Mouse (Mus musculus): ENCODE measurements around the gene Tex12. TPM values are rescaled to one million over a fixed set of nuclear protein-coding genes. Genes with fewer than 3 reads are reported as not detected.

Tex12 gene
- total RNA-seq (2021) = not detected
- long read RNA-seq, experiment 1, partial matches to known transcripts = 0 of 2 reads
- long read RNA-seq, experiment 1, other reads (novel, unspliced or antisense) = 1 of 2 reads
- long read RNA-seq, experiment 2 = 0 reads

DNA sequence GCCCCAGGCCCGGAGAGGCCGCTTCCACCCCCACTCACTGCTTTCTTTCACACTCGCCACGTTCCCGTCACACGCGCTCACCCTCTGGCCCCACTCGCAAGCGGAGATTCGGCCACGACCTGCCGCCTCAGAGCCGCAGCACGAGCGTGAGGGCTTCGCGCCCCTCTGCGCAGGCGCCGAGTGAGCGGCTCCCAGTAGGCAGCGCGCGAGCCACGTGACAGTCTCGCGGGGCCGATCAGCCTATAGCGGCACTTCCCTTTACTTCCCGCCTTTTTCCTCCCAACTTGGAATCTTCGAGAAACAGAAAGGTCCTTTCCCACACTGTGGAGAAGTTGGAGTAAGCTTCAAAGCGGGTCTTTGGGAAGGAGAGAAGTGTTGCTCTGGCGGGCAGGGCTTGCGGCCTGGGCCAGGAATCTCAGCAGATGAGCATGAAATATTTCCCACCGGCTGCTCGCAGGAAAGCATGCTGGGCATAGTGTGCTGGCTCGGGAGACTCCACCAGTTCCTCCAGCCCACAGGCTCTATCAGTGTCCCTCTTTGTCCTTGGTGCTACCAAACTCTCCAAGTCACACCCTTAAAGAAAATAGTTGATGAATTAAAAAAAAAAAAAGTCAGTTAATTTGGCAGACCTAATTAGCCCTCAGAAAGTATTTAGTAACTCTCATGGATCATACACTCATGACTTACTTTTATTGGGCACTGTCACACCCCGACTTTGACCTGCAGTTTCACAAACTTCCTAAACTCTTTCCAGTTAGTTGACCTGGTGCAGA is at the start of gene Tex12:
Gene Tex12, minus strand, starts transcription at position 181 of the 773 bp plus-strand sequence.
- DNase-seq (ENCODE audit: low spot score in 2 of 2) = no peak

DNA sequence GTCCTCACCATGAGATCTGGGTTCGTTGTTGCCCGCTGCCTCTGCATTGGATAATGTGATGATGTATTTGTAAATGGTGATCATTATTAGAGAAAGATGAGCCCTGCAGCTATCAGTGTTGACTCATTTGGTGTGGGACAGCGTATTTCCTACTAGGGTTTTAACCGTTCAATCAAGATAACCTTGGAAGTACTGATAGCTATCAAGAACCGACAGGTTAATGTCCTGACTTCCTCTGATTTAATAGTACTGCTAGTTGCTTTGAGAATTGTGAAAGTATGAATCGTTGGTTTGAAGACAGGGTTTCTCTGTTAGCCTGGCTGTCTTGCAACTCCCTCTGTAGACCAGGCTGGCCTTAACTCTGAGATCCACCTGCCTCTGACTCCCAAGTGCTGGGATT is 43.2 kb upstream of the Tex12 start:
- DNase-seq (ENCODE audit: low spot score in 2 of 2) = no peak

DNA sequence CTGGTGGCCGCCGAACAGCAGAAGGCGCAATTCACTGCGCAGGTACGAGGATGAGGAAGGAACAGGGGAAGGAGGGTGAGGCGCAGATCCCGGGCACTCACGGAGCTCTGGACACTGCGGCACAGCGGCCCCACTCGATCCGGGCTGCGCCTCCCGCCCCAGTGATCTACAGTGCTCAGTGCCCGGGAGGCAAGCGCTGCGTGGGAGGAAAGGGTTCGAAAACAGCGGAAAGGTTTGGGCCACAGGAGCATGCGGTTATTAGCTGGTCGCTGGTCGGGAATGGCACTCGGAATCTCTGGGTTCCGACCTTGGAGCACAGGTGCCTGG is 42.8 kb upstream of the Tex12 start:
- no peak for DNase-seq (ENCODE audit: low spot score in 2 of 2)

DNA sequence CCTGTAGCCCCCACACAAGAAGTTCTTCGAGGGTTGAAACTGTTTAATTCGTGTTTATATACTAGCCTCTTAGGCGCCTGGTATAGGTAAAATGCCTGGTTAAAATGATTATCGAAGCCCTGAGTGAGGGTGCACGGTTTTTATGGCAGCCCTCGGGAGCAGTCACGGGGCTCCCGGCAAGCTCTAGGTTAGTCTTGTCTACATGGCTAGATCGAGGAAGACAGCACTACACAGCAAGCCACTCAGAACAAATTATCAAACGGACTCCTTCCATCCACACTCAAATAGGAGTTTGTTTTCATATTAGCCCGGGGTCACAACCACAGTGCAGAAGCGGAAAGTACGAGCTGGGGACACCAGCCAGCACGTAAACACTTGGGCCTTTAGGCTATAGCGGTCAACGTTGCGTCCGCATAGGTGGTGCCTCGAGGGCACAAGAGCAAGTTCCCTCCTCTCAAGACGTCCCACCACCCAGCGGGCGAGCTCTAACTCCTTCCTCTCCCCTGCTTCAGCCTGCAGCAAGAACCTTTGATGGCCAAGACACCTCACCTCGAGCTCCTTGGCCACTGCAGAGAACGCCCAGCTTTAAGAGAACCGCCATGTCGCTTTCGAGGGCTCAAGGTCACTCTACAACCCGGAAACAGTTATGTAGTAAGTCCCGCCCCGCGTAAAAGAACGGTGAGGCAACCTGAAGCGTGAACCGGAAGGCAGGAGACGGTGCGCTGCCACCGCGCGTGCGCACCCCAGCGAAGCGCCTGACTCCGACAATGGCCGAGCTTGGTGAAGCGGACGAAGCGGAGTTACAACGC is 42.3 kb upstream of the Tex12 start, which contains the start of the genes Sdhd and Timm8b:
Gene Sdhd, minus strand, starts transcription at position 624 of the 809 bp plus-strand sequence.
Gene Timm8b, plus strand, starts transcription at position 722 of the 809 bp plus-strand sequence.
- peak; percentile 90 to 94 for DNase-seq (ENCODE audit: low spot score in 2 of 2)

DNA sequence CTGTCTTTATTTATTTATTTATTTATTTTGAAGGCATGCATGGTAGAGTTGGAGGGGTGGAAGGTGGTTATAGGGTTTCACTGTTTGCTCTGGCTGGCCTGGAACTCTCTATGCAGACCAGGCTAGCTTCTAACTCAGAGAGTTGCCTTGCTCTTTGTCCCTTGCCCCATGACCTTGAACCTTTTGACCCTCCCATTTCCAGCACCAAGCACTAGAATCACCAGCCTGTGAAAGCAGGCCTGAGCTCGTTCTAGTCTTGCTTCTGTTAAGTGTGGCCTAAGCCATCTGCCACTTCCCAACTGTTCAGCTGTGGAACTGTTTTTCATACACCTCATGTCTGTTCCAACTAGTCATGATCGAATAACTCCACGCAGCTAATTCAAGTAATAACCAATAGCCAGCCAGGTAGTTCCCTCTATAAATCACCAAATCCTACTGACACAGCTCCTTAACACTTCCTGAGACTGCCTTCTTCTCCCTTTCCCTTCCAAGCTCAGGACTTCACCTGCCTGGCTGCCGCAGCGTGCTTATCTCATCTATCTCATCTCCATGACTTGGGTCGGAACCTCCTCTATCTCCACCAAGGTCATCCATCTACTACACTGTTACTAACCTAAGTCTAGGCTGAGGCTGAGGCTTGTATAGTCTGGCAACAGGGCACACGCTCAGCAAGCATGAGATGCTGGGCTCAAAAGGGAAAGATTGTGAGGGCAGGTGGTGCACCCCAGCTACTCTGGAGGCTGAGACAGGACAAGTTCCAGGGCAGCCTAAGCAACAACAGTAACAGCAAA is 41.1 kb upstream of the Tex12 start:
- DNase-seq (ENCODE audit: low spot score in 2 of 2) = no peak

DNA sequence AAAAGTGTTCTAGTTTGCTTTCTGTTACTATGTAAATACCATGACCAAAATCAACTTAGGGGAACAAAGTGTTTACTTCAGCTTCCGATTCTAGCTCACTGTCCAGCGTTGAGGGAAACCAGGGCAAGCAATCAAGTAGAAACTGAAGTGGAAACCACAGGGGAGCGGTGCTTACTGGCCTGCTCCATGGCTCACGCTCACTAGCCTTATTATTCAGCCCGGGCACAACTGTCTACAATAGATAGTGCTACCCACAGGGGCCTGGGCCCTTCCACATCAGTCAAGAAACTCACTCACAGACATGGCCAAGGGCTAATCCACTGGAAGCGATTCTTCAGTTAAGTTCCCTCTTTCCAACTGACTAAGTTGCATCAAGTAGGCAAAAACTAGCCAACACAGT is 40.4 kb upstream of the Tex12 start:
- no peak for DNase-seq (ENCODE audit: low spot score in 2 of 2)

DNA sequence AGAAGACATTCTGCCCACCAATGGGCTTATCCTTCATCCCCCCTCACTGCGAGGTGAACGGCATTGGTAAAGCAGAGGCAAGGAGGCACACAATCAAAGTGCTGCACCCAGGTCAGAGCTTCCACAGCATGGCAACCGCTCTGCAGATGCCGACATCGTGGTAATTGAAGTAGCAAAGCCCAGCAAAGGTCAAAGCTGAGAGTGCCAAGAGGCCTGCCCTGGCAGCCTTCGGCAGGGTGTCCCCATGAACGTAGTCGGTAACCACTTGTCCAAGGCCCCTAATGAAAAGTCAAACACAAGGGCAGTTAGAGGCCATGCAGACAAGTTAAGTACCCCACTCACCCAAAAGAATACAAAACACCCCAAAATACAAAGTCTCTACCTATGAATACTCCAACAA is 35.8 kb upstream of the Tex12 start:
- no peak for DNase-seq (ENCODE audit: low spot score in 2 of 2)

DNA sequence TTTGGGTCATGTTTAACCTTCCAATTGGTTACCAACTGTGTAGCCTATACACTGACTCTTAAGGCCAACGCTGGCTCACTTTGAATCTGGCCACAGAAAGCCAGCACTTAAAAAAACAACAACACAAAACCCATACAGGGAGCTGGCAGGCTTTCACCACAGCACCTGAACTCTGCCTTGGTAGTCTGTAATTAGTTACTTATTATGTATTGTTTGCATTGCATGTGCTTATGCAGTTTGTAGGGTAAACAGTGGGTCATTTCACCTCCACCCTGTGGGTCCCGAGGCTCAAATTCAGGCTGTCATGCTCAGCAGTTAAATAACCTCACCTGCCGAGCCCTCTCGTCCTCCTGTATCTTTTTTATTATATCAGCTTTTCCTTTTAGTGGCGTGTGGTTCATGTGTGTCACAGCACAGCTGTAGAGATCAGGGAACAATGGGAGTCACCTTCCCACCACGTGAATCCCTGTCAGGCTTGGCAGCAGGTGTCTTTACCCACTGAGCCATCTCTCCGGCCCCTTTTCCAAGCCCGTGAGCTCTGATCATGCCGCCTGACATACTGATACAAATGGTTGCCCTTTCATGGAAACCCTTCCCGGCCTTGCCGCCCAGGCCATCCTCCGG is 33.8 kb upstream of the Tex12 start:
- no peak for DNase-seq (ENCODE audit: low spot score in 2 of 2)

DNA sequence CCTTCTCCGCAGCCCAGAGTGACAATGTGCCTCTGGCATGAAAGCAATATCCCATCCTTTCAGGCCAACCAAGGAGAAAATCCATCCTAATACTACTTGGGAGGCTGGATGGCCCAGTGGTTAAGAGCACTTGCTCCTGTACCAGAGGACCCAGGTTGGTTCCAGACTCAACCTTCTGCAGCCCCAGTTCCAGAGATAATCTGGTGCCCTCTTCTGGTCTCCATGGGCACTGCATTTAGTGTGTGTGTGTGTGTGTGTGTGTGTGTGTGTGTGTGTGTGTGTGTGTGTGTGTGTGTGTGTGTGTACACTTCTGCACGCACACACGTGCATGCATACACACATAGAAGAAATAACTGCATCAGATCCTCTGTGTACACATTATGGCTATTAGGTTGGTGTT is 32.4 kb upstream of the Tex12 start:
- DNase-seq (ENCODE audit: low spot score in 2 of 2) = peak; percentile 10 to 36

DNA sequence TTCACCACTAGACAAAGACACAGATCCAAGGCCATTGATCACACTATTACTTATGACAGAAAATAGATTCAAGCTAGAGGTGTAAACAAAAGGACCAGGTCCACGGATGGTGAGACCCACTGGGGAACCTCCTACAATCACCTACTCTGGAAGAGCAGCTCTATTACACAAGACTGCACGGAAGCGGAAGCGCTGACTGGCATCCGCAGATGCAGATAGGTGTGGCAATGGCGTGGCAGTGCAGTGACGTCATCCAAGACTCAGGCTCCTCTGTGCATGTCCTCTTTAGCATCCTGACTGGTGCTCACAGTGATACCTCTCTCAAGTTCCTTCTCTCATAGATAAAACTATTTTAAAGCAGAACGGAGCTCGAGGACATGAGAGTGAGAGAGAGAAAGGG is 31.8 kb upstream of the Tex12 start:
- no peak for DNase-seq (ENCODE audit: low spot score in 2 of 2)

DNA sequence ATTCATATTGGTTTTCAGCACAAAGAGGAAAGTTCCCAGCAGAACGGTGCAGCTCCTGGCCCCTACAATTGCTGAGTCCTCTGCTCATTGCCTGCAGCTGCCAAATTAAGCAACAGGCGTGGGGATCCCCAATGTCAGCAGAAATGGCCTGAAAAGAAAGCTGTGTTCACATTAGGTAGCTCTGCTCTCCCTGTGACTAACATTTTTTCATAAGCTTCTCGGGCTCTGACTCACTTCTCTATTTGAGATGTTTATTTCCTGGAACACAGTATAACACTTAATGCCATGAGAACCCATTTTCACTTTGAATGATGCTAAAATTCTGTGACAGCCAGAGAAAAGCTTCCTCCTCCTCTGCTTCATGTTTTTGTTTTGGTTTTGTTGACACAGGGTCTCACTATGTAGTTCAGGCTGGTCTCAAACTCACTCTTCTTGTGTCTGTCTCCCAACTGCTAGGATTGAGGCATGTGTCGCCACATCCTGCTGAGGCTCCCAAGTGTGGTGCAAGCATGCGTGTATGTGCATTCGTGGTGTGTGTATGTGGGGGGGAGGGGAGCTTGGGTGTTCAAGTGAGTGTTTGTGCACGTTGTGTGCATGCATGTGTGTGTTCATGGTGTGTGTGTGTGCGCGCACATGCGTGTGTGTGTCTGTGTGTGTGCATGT is 29.9 kb upstream of the Tex12 start:
- DNase-seq (ENCODE audit: low spot score in 2 of 2) = no peak

DNA sequence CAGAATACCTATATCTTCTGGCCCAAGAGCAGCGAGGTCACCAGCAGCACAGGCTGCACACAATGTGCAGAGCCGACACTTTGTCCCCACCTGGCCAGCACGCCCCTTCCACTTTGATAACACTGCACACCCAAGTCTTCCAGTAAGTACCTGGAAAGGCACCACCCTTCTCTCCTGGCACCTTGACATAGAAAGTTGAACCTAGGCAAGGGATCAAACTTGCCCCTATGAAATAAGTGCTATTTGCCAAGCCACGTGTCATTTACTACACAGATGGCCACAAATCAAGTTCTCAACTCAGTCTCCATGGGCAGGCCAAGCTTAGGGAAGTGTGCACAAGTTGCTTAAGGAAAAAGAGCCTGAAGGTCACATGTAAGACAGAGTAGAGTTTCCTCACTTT is 25.8 kb upstream of the Tex12 start:
- DNase-seq (ENCODE audit: low spot score in 2 of 2) = no peak

DNA sequence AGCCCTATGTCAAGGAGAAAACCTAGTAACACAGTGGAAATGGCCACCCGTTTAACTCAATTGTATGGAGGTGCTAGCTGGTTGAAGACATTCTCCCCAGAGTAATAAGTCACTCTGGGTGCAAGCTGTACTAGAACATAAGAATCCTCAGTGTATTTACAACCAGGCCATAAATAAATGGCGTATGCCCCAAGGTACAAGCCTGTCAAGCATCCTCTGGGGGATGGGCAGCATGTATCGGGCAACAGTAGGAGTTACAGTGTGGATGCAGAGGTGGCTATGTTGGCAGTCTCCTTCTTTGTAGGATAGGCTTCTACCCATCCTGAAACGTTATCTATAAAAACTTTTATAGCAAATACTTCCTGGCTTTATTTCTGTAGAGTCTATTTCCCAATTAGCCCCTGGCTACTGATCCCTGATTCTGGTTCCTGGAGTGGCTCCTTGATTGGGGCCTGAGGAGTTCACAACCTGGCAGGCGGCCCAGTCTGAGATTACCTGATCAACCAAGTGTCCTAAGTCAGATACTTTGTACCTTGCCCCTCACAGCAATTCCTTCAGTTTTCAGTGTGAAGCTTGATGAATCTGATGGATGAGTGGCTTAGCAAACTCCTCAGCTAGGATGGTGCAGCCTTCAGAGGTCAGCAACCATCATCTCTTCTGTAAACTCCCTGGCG is 24.2 kb upstream of the Tex12 start:
- no peak for DNase-seq (ENCODE audit: low spot score in 2 of 2)

DNA sequence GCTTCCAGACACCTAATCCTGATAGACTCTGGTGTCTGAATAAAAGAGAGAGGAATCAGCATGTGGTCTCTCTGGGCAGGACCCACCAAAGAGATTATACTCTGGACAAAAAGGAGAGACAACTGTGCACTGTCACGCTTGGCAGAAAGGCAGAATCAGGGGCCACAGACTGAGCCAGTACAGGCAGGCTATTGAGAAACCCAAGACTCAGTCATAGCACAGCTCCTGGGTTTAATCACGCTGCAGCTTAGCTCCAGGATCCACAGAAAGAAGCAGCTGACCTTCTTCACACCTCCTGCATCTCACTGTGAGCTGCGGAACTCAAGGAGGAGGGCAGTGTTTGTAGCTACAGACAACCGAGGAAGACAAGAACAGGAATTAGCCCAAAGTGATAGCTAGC is 19.2 kb upstream of the Tex12 start:
- no peak for DNase-seq (ENCODE audit: low spot score in 2 of 2)

DNA sequence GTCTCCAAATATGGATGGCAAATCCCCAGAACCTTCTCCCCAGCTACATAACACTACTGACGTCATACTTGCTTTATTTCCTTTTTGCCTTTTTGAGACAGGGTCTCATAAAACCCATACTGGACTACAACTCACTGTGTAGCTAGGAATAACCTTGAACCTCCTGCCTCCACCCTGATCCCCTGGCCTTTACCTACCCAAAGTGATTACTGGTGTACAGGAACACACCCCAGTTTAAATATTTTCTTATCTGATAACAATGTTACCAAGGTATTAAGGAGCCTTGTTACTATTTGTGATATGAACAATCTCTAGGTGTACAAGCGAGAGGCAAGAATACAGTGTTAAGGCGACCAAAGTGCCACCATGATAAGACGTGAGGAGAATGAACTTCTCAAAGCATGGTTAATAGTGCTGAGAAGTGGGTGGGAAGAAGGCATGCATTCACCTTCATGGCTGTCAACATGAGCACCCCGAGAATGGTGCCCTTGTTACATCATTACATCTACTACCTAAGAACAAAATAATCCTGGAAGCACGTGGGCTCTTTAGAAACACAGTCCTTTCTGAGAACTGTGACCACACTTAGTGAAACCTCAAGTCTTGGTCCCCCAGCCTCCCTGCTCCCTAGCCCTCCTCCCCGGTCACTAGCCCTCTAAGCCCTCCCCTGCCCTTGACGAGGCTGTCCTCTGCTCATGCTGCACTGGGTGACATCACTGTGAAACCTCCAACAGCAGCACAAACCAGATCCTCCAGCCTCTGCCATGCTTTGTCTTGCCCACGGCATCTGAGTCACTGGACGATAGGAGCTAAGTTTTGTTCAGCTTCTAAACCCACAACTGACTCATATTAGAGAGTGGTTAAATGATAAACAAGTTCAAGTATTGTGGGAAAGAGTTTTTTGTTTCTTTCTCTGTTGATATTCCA is 8.7 kb upstream of the Tex12 start:
- no peak for DNase-seq (ENCODE audit: low spot score in 2 of 2)

DNA sequence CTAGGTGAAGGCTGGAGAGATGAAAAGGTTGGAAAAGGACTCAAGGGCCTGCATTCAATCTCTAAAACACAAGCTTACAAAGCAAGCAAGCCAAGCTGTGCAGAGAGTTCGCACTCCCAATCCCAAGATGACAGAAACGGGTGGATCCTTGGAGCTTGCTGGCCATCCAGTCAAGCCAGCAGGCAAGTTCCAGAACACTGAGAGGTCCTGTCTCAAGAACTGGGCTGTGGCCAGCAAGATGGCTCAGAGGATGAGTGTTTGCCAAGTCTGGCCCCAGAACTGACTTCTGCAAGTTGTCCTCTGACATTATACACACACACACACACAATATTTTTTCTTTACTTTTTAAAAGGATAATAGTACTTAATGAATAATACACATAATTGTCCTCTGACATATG is 6.8 kb upstream of the Tex12 start:
- no peak for DNase-seq (ENCODE audit: low spot score in 2 of 2)

DNA sequence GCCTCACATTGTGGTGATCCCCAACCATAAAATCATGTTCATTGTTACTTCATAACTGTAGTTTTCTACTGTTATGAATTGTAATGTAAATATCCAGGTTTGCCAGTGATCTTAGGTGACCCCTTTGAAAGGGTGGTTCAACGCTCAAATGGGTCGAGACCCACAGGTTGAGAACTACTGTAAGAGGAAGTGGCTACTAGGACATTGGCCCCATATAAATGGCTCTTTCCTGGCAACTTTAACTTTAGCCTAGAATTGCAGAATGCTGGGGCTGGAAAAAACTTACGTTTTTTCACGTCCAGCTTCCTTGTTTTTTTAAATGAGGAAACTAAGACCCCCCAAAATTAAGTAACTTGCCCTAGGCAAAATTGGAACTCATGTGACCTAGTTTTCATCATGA is 6.2 kb upstream of the Tex12 start:
- no peak for DNase-seq (ENCODE audit: low spot score in 2 of 2)

DNA sequence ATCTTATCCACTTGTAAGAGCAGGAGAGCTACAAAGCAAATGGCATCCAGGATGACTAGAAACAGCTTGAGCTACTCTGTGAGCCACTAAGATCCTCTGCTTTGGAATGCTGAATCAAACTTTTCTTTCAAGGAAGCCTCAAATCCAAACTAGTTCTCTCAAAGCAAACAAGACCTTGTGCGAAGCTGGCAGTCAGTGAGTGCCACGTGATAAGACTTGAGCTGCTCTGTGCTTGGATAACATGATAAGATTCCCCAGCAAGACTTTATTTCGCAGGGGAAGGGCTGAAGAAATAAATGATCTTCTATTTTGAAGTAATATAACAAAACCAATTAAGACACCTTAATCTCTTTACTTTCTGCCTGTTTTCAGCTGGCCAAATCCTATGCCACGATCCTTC is 4.8 kb upstream of the Tex12 start:
- DNase-seq (ENCODE audit: low spot score in 2 of 2) = no peak

DNA sequence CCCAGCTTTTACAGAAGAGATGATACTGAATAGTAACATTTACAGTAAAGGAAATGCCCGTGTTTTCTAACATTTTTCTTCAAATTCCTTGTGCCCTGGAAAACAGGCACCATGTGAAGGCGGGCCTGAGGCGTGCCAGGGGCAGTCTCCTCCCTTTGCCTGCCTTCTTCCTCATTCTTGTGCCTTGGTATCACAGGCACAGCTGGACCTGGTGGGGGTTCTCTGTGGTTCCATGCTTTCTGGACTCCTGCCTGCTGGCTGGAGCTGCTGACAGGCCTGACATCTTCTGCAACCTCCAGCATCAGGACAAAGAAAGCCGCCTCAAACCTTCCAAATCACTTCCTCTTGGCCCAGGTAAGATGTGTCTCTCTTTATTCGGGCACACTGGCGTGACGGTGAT is 4.0 kb upstream of the Tex12 start:
- DNase-seq (ENCODE audit: low spot score in 2 of 2) = no peak

Measured in left cerebral cortex, adult 18-20 months (tissue).